Mouse (Mus musculus) skeletal muscle tissue, adult 2 months (tissue): ENCODE results near the gene Klhl32.
A peak's percentile ranks its signal among the peaks of the same experiment; 100 is the strongest.
"Not testable (repeated sequence)": the region's sequence is repeated elsewhere in the genome, so short reads cannot be mapped to it uniquely, and the experiment has no call there.

Source experiments
- DNase-seq: peaks from one replicate; pipeline ENCODE4 v3.0.0-alpha.2; 2012; ENCODE audit warnings: low read depth, low spot score

Klhl32 gene

DNA sequence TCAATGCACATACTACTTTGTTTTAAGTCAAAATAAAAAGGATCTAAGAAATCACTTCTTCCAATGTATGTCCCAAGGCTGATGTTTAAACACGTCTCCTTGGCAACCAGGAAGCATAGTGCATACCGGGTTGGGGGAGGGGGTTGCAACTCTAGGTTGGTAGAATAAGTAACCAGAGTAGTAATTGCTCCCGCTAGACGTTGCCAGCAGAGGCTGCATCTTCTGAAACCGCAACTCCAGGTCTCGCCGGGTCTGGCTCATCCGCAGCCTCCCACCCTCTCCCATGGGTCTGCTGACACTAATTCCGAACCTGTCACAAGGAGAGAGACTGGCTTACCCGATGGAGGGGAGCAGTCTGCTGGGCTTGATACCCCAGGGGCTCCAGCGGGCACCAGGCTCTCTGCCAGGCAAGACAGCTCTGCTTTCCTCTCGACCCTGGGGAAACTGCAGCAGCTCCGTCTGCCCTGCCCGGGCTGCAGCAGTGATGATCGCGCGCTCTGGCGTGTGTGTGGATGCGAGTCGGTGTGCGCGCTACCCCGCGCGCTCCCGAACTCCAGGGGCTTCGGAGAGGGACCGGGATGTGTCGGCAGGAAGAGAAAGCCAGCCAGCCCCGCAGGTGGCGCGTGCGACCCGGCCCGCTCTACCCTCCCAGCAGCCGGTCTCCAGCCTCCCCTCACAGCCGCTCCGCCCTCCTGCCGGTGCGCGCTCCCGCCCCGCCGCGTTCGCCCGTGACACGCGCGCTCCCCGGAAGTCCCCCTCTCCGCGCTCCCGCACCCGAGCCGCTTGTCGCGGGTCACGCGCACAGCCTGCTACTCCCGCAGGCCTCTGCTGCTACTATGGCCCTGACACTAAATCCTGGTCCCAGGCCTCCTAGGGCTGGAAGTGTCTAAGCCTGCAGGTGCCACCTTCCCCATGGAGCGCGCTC, at the start of gene Klhl32:
Gene Klhl32 (minus strand): TSS at position 724 of the 925 bp plus-strand sequence.
- peak; percentile 2 for DNase-seq

DNA sequence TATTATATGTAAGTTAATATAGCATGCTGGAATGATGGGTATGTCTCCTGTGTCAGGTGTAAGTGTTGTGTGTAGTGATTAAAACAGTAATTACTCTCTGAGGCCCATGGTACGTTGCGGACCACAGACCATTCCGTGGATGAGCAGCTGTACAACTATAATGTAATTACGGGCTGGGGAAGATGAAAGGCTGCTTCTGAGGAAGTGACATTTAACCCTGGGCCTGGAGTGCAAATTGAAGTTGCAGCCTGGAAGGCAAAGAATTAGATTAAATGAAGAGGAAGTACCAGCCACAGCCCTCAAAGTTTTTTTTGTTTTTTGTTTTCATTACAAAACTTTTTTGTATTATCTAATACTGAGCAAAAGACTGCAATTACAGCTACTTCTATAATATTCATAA, 48.2 kb upstream of the Klhl32 start:
- no peak for DNase-seq

DNA sequence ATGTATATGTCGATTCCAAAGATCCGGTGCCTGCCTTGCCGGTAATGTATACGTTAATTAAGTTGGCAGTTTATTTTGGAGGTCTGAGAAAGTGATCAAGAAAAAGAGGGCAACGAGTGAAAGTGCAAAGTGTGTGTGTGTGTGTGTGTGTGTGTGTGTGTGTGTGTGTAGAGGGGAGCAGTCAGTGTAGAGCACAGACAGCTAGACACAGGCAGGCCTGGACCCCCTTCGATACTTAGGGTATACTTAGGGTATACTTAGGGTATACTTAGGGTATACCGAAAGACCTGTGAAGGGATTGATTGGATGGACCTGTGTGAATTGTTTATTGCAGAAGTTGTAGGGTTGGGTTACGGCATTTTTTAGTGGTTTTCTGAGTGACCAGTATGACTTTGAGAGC, 47.7 kb upstream of the Klhl32 start:
- DNase-seq, result no peak

DNA sequence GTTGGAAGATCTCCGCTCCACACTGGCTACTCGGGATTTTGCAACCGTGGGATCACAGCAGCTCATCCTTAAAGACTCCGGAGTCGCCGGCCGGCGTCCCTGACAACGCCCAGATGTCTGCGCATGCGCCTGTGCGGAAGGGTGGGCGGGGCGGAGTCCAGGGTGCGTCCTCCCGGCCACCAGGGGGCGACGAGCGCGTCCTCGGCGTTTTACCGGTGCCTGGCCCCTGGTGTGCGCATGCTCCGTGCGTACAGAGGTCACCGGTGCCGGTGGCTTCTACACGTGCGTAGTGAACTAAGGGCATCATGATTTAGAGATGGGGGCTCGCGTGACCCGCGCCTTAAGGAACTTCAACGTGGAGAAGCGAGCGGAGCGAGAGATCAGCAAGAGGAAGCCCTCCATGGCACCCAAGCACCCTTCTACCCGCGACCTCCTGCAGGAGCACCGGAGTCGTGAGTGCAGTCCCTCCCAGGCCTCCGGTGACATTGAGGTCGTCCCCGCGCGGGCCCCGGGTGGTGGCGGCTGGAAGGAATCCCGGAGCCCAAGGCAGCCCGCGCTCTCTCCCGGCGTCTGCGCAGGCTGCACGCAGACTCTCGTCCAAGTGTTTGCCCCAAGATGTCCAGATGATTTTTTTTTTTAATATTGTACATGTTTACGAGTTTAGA, 47.1 kb upstream of the Klhl32 start, which contains the start of gene Ndufaf4:
Gene Ndufaf4 (plus strand): TSS at position 233 of the 665 bp plus-strand sequence.
- peak; percentile 94 for DNase-seq

DNA sequence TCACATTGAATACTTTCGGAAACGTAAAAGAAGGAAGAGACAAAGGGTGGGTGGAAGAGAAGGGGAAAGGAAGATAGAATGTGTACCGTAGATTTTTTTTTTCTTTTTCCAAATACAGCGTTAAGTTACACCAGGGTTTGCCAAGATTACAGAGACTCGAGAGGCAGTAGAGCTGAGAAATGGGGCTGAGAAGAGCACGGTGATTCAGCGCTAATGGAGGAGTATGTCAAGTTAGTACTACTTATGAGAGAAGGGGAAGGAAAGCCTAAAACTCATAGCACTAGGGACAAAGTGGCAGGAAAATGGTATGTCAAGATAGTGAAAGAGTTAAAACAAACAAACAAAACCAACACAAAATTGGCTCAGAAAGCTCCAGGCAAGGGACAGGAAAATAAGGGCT, 46.4 kb upstream of the Klhl32 start:
- DNase-seq, result no peak

DNA sequence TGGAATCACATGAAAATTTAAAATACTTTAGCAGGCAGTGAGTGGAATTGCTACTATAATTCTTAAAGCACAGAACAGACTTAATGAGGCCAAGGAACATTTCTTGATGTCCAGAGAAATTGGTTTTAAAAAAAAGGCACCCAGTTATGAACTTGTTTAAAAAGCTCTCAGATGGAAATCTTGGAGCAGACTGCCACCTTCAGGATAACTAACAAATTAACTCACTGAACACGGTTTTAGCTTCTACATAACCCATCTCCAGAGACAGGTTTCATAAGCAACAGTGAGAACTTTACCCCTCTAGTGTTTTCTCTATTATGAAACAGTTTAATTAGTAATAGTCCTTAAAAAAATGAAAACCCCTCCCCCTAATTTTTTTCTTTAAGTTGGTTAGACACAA, 45.9 kb upstream of the Klhl32 start:
- peak; percentile 11 for DNase-seq

DNA sequence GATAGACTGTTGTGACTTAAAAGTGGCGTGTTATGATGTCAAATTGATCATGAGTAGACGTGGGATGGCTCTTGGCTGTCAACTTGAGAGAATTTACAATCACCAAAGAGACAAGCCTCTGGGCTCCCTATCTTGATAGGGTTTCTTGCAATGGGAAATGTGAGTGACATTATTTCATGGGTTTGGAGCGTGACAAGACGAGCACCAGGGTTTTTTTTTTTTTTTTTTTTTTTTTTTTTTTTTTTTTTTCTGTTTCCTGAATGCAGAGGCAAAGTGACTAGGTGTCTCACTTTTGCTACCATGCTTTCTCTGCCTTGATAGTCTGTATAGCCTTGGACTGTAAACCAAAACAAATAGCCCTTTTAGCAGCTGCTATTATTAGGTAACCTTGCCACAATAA, 43.7 kb upstream of the Klhl32 start:
- DNase-seq, result no peak

DNA sequence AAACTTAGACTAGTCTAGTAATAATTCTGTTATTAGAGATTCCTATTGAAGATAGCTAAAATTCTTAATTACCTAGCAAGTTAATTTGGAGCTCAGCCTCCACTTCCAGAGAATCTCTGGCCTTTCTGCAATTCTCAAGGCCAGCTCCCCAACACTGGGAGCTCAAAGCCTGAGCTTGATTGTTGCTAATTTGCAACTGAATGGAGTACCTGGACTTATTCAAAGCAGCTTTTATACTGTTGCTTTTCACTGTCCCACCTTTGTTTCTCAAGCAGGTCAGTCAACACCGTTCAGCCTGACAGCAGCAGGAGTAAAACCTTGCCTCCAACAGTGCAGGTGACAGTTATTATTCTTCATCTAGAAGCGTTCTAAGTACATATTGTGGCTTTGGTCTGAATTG, 41.4 kb upstream of the Klhl32 start:
- not testable (repeated sequence) for DNase-seq

DNA sequence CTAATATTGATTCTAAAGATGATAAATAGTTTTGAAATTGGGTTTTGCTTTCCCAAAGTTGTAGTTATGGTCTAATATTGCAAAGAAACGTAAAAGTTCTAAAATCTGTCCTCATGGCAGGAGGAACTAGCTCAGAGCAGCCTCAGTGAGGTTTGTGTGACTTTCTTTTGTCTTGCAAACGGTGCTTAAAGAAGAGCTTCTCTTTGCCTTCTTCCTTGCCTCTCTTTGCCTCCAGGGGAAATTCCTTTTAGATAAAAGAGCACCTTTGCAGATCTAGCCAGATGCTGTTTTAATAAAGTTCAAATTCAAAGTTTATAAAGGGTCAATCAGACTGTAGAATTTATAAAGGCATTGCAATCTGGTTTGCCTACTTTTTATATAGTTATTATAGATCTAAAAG, 38.5 kb upstream of the Klhl32 start:
- not testable (repeated sequence) for DNase-seq

DNA sequence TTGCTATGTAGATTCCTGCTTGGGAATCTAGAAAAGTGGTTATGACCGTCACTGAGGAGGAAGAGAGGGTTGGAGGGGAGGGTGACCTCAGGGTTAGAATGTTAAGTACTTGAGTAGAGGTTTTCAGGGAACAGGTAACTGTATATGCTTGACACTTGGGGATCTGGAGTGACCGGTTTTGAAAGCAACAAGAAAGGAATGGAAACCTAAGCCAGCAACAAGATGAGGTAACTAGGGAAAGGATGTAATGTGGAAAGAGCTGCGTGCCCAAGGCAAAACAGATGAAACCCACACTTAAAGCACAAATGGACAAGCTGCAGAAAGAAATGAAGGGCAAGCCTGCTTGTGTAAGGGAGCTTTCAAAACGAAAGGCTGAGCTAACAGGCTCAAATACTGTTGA, 18.3 kb upstream of the Klhl32 start:
- DNase-seq, result no peak

DNA sequence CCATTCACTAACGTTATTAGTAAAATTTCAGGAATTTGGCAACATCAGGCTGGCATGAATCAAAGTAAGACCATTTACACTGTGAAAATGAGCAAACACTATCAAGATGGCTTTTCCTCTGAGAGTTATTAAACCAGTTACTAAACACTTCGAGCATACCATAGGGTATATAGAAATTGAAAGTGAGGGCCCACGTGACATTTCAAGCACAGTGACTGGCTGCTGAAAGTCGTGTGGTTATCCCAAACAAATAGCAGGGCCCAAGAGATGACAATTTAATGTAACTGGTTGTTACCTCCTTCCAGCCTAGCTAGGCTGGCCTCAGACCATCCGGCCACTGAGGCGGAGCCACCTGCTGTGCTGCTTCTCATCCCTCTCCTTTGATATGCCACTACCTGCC, 14.8 kb upstream of the Klhl32 start:
- DNase-seq, result no peak

DNA sequence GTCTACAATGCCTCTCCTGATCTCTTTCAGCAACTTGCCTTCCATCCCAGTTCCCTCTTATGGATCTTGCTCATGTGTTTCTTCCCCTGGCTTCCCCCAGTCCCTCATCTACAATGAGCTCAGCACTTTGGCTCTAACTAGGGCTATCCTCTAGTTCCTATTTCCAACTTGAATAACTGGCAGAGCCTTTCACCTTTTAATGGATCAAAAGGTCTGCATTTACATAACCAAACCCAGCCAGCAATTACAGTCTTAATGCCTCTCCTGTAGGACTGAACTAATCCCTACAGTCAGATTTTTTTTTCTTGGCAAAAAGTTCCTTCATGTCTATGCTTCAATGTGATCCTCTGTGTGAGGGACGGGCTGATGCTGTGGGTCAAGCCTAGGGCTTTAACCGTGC, 3.5 kb downstream of the Klhl32 start:
- DNase-seq, result no peak

DNA sequence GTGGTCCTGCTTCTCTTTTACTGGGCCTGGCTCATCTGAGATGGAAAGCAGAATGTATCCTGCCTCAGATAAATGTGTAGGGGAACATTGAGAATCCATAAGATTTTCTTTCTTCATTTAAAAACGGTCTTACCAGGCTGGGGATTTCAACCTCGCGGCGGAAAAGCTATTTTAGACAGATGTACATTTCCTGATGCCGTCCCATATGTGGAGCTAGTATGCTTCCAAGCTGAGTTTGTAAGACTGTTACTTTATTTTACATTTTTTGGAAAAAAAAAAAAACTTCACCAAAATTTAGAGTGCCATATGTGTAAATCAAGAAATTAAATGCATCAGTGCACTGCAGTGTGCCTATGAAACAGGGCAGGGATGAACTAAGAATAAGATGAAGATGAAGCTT, 5.4 kb downstream of the Klhl32 start:
- no peak for DNase-seq

DNA sequence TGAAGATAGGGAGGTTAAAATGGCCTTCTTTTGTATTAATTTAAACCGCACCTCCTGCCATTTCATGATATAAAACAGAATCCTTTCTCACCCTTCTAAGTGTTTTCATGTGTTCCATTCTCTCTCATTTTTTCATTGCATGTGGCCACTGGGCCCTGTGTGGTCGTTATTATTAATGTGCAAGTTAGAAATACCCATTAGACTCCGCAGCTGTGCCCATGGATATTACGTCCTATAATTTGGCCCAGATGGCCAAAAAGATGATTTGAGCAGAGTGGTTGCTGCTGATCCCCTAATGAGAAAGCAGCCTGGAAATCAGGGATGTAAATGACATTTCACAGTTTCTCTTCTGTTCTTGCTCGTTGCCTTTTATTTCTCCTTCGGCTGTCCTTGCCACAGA, 12.4 kb downstream of the Klhl32 start:
- no peak for DNase-seq

DNA sequence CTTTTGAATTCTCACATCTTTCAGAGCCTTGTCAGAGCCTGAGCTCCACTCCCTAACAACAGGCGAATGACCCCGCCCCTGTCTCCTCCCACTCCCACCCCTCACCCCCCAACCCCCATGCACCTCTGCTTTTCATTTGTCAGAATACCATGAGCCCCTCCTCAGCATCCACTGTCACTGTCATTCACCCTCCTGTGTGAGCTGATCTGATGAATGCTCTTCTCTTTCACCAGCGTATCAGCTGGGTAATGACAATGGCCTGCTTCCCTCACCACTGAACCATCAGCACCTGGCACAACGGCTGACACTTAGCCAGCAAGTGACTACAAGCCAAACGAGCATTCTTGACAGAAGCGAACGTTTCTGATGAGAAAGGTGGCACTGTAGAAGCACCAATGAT, 15.4 kb downstream of the Klhl32 start:
- no peak for DNase-seq

DNA sequence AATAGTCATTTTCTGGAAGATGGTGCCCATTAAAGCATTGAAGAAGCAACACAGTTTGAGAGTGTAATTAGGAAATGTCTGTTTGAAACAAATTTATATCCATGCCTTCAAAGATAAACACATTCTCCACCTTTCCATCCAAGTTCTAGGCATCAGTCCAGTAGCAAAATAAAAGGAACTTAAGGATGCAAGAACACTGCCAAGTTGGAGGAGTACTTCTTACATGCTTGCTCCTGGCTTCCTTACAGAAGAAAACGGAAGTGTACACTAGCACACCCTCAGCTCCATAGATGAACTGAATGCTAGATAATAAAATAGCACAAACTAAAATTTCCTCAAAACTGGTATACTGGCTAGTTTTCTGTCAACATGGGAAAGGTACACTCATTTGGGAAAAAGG, 42.6 kb downstream of the Klhl32 start:
- no peak for DNase-seq

DNA sequence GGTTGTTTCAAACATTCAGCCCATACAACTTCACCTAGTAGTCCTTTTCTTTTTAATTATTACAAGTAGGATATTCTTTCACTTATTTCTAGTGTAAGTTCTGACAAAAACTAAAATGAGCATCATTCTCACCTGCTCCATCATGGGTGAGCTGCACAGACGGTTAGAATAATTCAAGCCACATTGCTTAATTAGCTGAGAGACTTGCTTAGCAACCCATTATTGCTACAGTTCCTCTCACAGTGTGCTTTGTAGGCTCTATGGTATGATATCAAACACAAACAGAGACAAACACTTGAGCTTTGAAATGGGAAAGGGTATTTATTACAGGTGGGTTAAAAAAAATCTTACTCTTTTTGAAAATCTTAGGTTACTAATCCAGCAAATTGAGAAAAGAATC, 49.0 kb downstream of the Klhl32 start:
- DNase-seq, result no peak

DNA sequence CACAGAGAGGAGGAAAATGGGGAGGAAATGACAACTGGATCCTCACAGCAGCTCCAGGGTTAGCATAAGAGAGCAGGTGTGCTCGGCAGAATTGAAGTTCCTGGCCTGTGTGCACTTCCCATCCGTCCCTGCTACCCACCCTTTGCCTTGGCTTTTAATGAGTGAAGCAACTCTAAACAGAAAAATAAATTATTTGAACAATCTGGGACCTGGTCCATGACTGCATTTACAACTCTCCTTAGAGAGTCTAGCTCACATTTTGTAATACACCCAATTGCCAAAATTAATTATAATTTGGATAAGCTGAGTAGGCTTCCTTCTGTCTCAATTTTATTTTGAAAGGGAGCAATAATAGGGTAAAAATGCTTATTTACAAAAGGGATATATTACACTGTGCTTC, 49.6 kb downstream of the Klhl32 start:
- DNase-seq, result no peak

DNA sequence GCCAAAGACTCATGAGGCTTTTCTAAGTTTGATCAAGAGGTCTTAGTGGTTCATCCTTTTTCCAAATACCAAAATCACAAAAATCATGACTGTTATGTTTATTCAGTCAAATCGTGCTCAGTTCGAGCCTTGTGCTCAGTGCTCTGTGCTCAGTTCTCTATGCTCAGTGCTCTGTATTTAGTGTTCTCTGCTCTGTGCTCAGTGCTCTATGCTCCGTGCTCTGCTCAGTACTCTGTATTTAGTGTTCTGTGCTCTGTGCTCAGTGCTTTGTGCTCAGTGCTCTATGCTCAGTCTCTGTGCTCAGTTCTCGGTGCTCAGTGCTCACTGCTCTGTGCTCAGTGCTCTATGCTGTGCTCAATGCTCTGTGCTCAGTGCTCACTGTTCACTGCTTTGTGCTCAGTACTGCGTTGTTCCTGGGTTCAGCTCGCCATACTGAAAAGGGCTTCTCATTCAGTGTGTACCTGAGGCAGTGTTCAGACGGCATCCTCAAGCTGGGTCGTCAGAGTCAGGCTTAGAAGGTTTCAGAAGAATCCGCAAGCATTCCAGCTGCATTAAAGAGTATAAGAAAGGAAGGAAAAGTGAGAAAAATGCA, 50.5 kb downstream of the Klhl32 start:
- no peak for DNase-seq

DNA sequence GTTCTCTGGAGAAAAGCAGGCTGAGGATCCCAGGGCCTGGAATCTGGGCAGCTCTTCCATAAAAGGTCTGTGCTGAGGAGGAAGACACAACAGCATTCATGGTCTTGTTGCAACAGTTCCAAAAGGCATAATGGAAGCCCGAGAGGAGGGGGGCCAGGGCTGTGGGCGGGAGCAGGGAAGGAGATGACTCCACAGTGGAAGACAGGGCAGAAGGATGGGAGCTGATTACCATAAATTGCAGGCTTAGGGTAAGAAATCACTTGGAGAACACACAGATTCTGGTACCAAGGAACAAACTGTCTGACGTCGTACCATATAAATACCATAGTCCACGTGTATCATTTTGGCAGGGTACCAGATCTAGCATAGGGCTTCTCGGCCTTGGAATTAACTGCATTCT, 51.9 kb downstream of the Klhl32 start:
- DNase-seq, result no peak

DNA sequence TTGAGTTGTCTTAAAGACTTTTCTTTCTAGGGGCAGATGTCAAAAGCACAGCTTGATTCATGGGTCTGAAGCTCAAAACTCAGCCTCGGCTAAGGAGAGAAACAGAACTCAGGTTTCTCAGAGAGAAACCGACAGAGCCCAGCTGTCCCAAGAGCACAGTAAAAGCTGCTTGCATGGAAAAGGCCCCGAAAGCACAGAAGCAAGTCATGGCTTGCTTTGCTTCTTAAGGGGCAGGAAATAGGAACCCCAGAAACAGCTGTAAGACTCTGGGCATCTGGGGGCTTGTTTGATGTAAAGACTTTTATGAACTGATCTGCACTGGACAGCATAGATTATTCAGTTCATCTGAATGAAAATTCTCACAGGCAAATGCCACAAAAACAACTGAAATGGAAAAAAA, 53.1 kb downstream of the Klhl32 start:
- DNase-seq, result no peak

DNA sequence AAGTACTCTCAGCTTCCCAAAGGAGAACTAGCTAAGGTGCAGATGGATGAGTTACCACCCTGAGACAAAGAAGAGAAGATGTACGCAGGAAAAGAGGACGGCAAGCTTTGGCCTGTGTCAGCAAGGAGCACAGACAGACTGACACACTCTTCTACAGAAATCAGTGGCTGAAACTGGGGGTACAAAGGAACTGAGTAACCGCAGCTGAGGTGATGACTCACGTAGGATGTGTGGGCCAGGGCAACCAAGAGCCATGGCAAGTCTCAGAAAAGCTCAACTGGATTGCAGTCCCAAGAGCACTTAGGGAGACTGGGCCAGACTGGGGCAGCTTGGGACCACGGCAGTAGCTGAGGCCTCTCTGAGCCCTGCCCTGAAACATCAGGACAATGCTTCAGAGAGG, 53.6 kb downstream of the Klhl32 start:
- no peak for DNase-seq

DNA sequence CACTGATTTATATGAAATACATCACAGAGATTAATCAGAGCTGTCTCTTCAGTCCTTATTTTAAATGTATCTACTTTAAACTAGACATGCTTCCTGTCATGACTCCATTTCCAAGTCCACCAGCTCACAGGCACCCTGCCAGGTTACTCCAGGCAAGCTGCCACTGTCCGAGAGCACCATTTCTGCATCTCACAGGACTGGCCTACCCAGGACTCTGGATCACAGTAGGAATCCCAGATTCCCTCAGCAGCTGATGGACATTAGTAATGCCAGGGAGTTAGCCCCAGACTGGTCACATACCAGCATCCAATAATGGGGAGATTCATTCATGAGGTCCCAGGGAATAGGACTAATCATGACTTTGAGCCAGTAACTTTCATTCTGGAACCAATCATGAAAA, 54.7 kb downstream of the Klhl32 start:
- no peak for DNase-seq
